Mouse (Mus musculus) heart, adult 18-20 months (tissue): ENCODE data around the gene Strap. TPM values are rescaled to one million over a fixed set of nuclear protein-coding genes. Genes with fewer than 3 reads are reported as not detected.

Experiments used
- DNase-seq, 2 experiments: peaks; one replicate each; pipeline ENCODE4 v3.0.0; 2021 to 2022; ENCODE audit warnings: mixed read lengths in 1 of 2
- total RNA-seq, 2 experiments: library from RNA; stranded (reverse); gene quantifications; 2 replicates each; pipeline ENCODE4 v1.2.3; 2021

Gene Strap
- total RNA-seq, 2 experiments from 2014 or later = 86.9 to 94.5 TPM

GRCm38 (mm10) chr6:137722220-137722931 lies 12.5 kb upstream of the Strap start:
- no peak for DNase-seq

- DNase-seq = peak; percentile 61 to 77
These were observed 11.0 kb upstream of the Strap start for GRCm38 (mm10) chr6:137723898-137724297.

GRCm38 (mm10) chr6:137734460-137734845 lies 425 bp upstream of the Strap start:
- DNase-seq = peak in 1 of 2 experiments; percentile 57

- DNase-seq = no peak
These were observed 877 bp downstream of the Strap start for GRCm38 (mm10) chr6:137735671-137736238.

GRCm38 (mm10) chr6:137740972-137741371 lies 6.1 kb downstream of the Strap start:
- DNase-seq = no peak

GRCm38 (mm10) chr6:137744700-137745099 lies 9.8 kb downstream of the Strap start:
- no peak for DNase-seq

GRCm38 (mm10) chr6:137747174-137747928 lies 12.5 kb downstream of the Strap start:
- no peak for DNase-seq

- no peak for DNase-seq
These were observed 16.8 kb downstream of the Strap start for GRCm38 (mm10) chr6:137751551-137752274.

GRCm38 (mm10) chr6:137752275-137752655 lies 17.4 kb downstream of the Strap start:
- DNase-seq = no peak

- peak; percentile 88 for DNase-seq
These were observed 19.4 kb downstream of the Strap start, which contains the start of gene Dera for GRCm38 (mm10) chr6:137754056-137754856. Gene Dera (plus strand): TSS chr6:137754546.

- no peak for DNase-seq
These were observed 20.0 kb downstream of the Strap start for GRCm38 (mm10) chr6:137754857-137755232.

- DNase-seq = peak in 1 of 2 experiments; percentile 35
These were observed 21.4 kb downstream of the Strap start for GRCm38 (mm10) chr6:137756310-137756709.

GRCm38 (mm10) chr6:137757891-137758290 lies 23.0 kb downstream of the Strap start:
- DNase-seq = no peak

- DNase-seq = no peak
These were observed 24.8 kb downstream of the Strap start for GRCm38 (mm10) chr6:137759681-137760080.

- no peak for DNase-seq
These were observed 26.1 kb downstream of the Strap start for GRCm38 (mm10) chr6:137760966-137761365.

GRCm38 (mm10) chr6:137764572-137765210 lies 29.8 kb downstream of the Strap start:
- no peak for DNase-seq

- no peak for DNase-seq
These were observed 31.3 kb downstream of the Strap start for GRCm38 (mm10) chr6:137766177-137766576.

- DNase-seq = no peak
These were observed 36.9 kb downstream of the Strap start for GRCm38 (mm10) chr6:137771621-137772250.

- no peak for DNase-seq
These were observed 38.2 kb downstream of the Strap start for GRCm38 (mm10) chr6:137772918-137773636.

- no peak for DNase-seq
These were observed 38.8 kb downstream of the Strap start for GRCm38 (mm10) chr6:137773637-137774028.
